Mouse (Mus musculus) C2C12 (cell line): ENCODE data around the gene Litaf. TPM values are rescaled to one million over a fixed set of nuclear protein-coding genes. Genes with fewer than 3 reads are reported as not detected.

Experiments used
- H3K27me3 ChIP-seq: one replicate; pipeline ENCODE4 v1.6.1; 2011; ENCODE audit not compliant: control insufficient read depth, insufficient read depth, insufficient read length
- H3K36me3 ChIP-seq: one replicate; pipeline ENCODE4 v1.6.1; 2011; ENCODE audit not compliant: control insufficient read depth, insufficient read depth
- H3K4me3 ChIP-seq: one replicate; pipeline ENCODE4 v1.5.1; 2011; ENCODE audit warnings: mild to moderate bottlenecking, control low read depth; ENCODE audit not compliant: poor library complexity, insufficient read depth, severe bottlenecking
- H3K79me2 ChIP-seq: one replicate; pipeline ENCODE4 v1.6.1; 2011; ENCODE audit not compliant: control insufficient read depth, insufficient read depth
- H3K79me3 ChIP-seq: one replicate; pipeline ENCODE4 v1.6.1; 2011; ENCODE audit warnings: low read depth, control low read depth
- H3ac ChIP-seq: one replicate; pipeline ENCODE3; 2011; ENCODE audit warnings: low read depth; ENCODE audit not compliant: control insufficient read depth, insufficient read length
- CEBPB ChIP-seq: IDR thresholded peaks from one replicate; pipeline ENCODE4 v1.6.1; 2011; ENCODE audit warnings: low read depth, mild to moderate bottlenecking, control low read depth, moderate library complexity
- CTCF ChIP-seq: IDR thresholded peaks from one replicate; pipeline ENCODE4 v1.5.1; 2011; ENCODE audit not compliant: control insufficient read depth, insufficient read depth, insufficient read length
- FOSL1 ChIP-seq: IDR thresholded peaks from one replicate; pipeline ENCODE4 v1.8.0; 2011; ENCODE audit warnings: mild to moderate bottlenecking, low read length; ENCODE audit not compliant: poor library complexity, insufficient read depth, severe bottlenecking
- MAX ChIP-seq: IDR thresholded peaks from one replicate; pipeline ENCODE4 v1.6.1; 2011; ENCODE audit warnings: mild to moderate bottlenecking, control low read depth
- MYOD1 ChIP-seq: IDR thresholded peaks from one replicate; pipeline ENCODE4 v1.6.1; 2011; ENCODE audit warnings: low read depth; ENCODE audit not compliant: control insufficient read depth, insufficient read length
- MYOG ChIP-seq: IDR thresholded peaks from one replicate; pipeline ENCODE4 v1.6.1; 2011; ENCODE audit not compliant: control insufficient read depth, insufficient read length; ENCODE audit errors: extremely low read depth
- USF1 ChIP-seq: IDR thresholded peaks from one replicate; pipeline ENCODE4 v1.6.1; 2011; ENCODE audit warnings: low read depth, mild to moderate bottlenecking, control low read depth, moderate library complexity
- polyA plus RNA-seq: library from polyadenylated mRNA; unstranded; fragments of >200 nt; fragmentation: generic; extraction: Trizol; gene quantifications from one replicate; pipeline ENCODE4 v1.2.1, GENCODE M21; 2012; ENCODE audit warnings: missing spikeins

Gene Litaf
- polyA plus RNA-seq, 1 experiment, result 116 TPM

DNA sequence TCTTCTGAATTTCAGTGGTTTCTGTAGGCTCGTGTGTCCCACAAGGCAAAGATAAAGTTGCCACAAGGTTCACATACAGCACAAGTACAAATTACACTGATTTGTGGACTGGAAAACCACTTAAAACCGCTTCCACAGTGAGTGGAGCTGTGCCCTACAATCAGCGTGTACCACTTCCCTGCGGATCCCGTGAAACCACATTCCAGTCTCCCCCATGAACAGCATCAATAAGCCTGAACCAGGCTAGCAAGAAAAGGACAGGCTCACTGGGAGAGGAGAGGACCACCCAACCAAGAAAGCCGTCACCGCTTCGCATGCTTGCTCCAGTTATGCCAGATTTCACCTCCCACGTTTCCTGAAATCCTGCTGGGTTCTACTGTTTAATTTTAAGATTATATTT is 77.7 kb downstream of the Litaf start:
- no peak overlapping the region for H3ac ChIP-seq
- TF ChIP-seq MYOG, result no peak
- H3K79me2 ChIP-seq, result peaks cover 97% of the 10 kb centered on the region
- no peaks in the 10 kb centered on the region for H3K27me3 ChIP-seq
- peaks cover 9% of the 10 kb centered on the region for H3K36me3 ChIP-seq
- peaks cover 91% of the 10 kb centered on the region for H3K79me3 ChIP-seq
- H3K4me3 ChIP-seq, result no peak overlapping the region

DNA sequence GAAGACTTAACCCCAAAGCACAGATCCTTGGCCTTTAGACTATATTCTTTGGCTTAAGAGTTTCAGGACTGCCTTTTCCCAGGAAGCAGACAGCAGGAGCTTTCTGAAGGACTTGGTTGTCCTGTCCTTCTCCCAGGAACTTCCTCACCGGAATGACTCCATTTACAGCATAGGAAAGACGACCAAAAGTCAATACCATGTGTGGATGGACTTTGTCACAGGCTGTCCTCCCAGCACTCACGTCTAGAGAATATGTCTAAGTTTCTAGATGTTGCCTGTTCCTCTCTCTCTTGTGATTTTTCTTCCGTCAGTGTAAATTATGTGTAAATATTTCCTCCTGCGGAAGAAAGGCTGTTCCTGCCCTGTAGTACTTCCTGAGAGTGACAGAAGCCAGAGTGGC is 81.4 kb downstream of the Litaf start:
- Histone ChIP-seq H3K79me2 (peaks cover 91% of the 10 kb centered on the region), H3K4me3 (no peak overlapping the region), H3K79me3 (peaks cover 76% of the 10 kb centered on the region), H3K36me3 (peaks cover 5% of the 10 kb centered on the region), H3K27me3 (no peaks in the 10 kb centered on the region), H3ac (no peak overlapping the region)
- no peak for TF ChIP-seq MYOG
- TF ChIP-seq MAX, result no peak
- TF ChIP-seq CEBPB, result no peak
- TF ChIP-seq USF1, result no peak
- TF ChIP-seq FOSL1, result no peak

DNA sequence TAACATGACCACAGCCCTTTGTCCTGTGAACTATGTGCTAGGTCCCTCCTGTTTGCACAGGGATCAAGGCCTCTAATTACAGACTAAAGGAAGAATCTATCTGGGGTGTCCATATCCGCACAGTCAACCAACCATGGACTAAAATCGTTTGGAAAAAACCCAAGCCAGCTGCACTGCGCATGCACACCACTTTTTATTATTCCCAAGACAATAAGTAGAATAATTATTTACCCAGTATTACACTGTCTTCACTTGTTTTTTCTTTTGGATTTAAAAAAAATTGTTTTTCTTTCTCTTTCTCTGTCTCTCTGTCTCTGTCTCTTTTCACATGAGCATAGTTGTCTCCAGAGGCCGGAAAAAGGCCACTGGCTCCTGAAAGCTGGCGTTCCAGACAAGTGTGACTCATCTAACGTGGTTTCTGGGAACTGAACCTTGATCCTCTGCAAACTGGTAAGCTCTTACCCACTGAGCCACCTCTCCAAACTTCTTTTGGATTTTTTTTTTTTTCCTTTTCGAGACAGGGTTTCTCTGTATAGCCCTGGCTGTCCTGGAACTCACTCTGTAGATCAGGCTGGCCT is 84.4 kb downstream of the Litaf start:
- Histone ChIP-seq H3K4me3 (no peak overlapping the region), H3ac (no peak overlapping the region), H3K36me3 (peaks cover 6% of the 10 kb centered on the region), H3K79me2 (peaks cover 90% of the 10 kb centered on the region), H3K27me3 (no peaks in the 10 kb centered on the region), H3K79me3 (peaks cover 70% of the 10 kb centered on the region)
- TF ChIP-seq FOSL1 (peak; percentile 24), CTCF (no peak)

- no peak overlapping the region for H3K4me3 ChIP-seq
- H3ac ChIP-seq, result peak overlapping the region; percentile 23
- TF ChIP-seq CEBPB (no peak), MAX (no peak), MYOD1 (peak; percentile 86), USF1 (no peak), FOSL1 (no peak), CTCF (no peak), MYOG (no peak)
- peaks cover 67% of the 10 kb centered on the region for H3K79me3 ChIP-seq
- H3K27me3 ChIP-seq, result no peaks in the 10 kb centered on the region
- H3K79me2 ChIP-seq, result peaks cover 90% of the 10 kb centered on the region
- peaks cover 15% of the 10 kb centered on the region for H3K36me3 ChIP-seq
Observed at GRCm38 (mm10) chr16:10979064-10979803, 86.7 kb downstream of the Litaf start.

- peaks cover 28% of the 10 kb centered on the region for H3K36me3 ChIP-seq
- H3K4me3 ChIP-seq, result no peak overlapping the region
- H3K79me2 ChIP-seq, result peaks cover 90% of the 10 kb centered on the region
- no peaks in the 10 kb centered on the region for H3K27me3 ChIP-seq
- H3K79me3 ChIP-seq, result peaks cover 68% of the 10 kb centered on the region
- no peak for TF ChIP-seq CEBPB
- no peak for TF ChIP-seq MYOG
- no peak for TF ChIP-seq FOSL1
- TF ChIP-seq MYOD1, result no peak
- no peak for TF ChIP-seq MAX
- no peak for TF ChIP-seq USF1
- TF ChIP-seq CTCF, result no peak
- no peak overlapping the region for H3ac ChIP-seq
Observed at GRCm38 (mm10) chr16:10977877-10978276, 88.1 kb downstream of the Litaf start.

DNA sequence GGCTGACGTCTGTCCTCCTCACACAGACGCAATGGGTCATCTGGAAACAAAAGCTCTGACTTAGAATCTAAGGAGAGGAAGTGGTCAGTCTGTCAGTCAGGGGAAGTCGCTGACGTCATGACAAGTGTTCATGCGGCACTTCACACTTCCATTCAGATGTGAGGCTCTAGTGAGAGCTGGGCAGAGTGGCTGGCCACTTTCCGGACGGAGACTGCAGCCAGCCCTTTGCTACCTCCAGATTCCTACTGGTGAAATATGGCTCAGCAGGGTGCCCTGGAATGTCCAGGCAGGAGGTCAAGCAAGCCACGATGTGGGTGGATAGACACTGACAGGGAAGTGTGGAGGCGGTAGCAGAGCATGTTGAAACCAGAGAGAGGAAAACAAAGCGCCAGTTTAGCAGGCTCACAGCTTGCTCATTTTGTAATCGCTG is 89.7 kb downstream of the Litaf start:
- H3K4me3 ChIP-seq, result no peak overlapping the region
- no peak overlapping the region for H3ac ChIP-seq
- H3K79me3 ChIP-seq, result peaks cover 75% of the 10 kb centered on the region
- TF ChIP-seq FOSL1, result no peak
- TF ChIP-seq USF1, result no peak
- TF ChIP-seq MYOG, result no peak
- no peak for TF ChIP-seq MYOD1
- TF ChIP-seq CEBPB, result no peak
- TF ChIP-seq CTCF, result no peak
- TF ChIP-seq MAX, result no peak
- H3K36me3 ChIP-seq, result peaks cover 28% of the 10 kb centered on the region
- H3K79me2 ChIP-seq, result peaks cover 97% of the 10 kb centered on the region
- H3K27me3 ChIP-seq, result no peaks in the 10 kb centered on the region
